Mouse (Mus musculus): ENCODE data around the gene Sec31b.
A peak's percentile ranks its signal among the peaks of the same experiment; 100 is the strongest.

Sec31b gene

DNA sequence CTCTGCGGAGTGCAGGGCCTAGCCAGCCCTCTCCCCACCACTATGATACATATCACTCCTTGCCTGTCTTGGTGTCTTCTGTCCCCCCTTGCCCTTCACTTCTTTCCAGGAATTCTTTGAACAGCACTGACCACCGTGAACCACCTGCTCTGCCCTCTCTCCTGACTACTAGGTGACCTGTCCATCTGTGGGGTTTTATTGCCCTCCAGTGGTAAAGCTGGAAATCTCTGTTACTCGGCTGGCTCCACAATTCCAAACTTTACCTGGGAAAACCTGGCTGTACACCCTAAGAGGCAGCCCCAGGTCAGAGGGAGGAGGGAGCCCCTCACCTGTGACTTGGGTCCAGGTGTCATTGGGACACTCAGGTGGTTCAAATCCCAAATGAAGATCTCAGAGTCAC, 10.3 kb downstream of the Sec31b start:
- DNase-seq (ENCODE audit: low spot score in 2 of 2): no peak

DNA sequence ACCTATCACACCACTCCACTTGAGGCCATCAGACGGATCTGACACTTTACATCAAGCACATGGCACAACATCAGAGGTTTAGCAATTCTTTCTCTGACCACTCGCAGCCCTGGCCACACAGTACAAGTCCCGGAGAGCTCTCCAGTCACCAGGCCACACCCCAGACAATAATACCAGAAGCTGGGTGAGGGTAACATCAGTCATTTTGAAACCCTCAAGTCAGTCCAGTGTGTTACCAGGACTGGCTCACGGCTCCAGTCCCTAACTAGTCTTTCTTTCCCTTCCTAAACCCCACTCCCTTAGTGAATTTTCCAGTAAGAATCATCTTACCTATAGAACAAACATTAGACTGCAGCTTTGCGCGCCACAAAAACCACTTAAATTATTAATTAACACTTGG, 15.6 kb downstream of the Sec31b start:
- DNase-seq (ENCODE audit: low spot score in 2 of 2): no peak

DNA sequence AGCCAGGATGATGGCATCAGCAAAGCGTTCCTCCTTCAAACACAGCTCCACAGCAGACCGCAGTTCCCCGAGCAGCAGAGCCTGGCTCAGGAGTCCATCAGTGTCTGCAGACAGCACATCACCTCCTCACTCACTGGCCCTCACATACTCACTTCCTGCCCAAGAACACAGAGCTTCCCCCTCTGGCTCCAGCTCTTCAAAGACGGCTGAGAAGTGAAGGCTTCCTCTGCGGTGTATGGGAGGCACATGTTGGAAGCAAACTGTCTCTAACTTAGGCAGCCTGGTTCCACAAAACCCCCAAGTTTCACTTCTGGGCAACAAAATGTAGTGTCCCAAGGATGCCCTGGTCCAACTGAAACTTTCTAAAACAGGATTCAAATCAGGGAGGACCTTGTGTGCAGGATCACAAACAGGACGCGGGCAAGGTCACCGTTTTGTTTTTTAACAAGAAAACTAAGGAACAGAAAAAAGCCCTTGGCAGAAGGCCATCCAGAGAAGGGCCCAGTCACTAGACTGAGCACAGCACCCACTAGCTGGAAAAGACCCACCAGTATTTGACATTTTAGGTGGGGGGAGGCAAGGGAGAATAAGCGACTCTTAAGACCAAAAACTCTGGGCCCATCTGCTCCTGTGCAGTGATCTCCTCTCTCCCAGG, 20.0 kb downstream of the Sec31b start:
- no peak for DNase-seq (ENCODE audit: low spot score in 2 of 2)

DNA sequence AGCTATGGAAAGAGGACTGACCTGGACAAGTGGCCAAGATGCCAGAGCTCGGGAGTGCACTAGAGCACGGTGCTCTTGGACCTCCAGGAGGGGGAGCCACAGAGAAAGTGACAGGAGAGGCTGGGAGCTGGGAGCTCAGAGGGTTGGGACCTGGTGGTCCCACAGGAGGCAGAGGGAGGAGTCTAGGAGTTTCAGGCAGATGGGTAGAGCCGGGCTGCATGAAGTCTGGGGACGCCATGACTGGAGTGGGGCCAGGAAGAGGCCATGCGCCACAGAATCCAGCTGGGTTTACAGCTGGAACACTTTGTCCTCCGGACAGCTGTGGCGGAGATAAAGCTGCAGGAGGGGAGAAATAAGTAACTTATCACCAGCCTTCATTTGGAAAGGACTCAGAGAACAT, 26.5 kb downstream of the Sec31b start:
- peak in 1 of 2 experiments; percentile 1 for DNase-seq (ENCODE audit: low spot score in 2 of 2)

DNA sequence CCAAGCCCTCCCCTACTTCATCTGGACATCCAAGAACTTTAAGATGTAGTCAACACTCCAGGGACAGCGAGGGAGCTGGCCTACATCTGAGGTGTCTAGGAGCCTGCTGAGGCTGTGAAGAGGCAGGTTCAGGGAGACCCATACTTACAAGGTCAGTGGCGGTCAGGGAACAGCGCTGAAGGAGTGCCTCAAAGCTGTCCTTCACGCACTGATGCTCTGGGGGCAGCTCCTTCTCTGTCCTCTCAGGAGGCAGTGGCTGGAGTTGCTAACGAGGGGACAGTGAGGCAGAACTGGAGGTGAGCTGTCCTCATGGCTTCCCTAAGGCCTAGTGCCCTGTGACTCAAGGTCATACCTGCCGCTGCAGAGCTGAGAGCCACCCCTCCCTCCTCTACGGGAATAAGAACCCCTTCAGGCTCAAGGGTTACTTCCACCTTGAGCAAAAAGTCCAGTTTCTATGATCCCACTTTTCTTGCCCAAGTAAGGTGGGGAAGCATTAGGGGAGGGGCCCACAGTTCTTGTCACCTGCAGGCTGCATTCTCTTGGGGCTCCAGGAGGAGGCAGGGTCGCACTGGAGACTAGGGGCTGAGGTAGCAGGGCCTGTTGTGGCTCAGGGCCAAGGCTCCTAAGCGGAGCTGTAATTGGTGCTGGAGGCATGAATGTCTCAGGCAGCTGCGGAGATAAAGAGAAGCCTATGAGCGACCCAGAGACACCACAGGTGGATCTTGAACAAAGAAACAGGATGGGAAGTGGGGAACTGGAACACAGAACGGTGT, 27.5 kb downstream of the Sec31b start:
- DNase-seq (ENCODE audit: low spot score in 2 of 2): no peak

DNA sequence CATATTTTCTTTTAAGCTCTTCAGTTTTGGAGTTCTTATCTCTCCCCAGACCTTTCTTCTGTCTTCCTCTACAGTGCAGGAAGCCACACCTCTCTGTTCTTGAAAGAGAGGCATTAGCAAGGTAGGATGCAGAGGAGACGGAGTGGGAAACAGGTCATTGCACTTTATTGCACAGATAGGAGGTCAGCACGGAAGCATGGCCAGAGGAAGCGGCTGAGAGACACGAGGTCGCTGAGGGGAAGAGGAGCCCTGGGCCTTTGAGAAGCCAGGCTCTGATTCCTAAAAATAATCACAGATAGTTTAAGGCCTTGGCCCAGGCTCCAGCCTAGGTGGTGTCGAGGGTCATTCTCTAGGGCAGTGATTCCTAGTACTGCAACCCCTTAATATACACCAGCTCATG, 29.9 kb downstream of the Sec31b start:
- no peak for DNase-seq (ENCODE audit: low spot score in 2 of 2)

DNA sequence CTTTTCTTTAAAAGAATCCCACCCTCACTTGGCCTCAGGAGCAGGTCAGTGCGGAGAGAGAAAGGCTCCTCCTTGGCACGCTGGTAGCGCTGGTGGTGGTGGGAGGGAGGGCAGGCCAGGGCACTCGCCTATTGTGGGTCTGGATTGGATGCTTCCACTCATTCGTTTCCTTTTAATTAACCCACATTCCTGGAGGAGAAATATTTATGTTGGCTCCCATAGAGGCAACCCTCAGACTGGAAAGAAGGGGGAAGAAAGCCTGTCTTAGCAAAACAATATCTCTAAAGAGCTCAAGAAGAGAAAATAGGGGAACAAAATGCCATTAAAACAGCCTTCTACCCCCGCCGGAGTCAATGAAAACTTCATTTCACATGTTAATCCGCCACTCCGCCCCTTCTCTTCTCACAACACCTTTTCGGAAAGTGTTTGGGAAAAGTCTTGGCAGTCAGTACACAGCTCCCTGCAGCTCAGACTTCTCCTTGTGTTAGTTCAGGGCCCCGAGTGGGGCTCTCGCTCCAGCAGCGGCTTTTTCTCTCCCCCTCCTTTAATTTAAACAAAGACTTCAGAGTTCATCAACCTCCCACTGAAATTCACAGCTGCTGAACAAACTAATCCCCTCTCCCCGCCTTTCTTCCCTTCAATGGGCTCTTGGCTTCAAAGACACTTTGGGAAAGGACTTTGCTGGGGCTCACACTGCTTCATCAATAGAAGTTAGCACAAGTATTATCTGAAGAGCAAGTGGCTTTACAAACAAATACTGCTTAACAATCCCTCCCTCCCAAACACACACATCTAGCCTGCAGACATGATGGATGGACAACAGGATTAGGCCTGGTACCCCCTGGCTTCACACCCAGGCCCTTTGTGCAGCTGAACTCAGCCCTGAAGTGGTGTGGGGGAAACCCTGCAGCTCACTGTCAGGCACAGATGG, 30.9 kb downstream of the Sec31b start:
- no peak for DNase-seq (ENCODE audit: low spot score in 2 of 2)

DNA sequence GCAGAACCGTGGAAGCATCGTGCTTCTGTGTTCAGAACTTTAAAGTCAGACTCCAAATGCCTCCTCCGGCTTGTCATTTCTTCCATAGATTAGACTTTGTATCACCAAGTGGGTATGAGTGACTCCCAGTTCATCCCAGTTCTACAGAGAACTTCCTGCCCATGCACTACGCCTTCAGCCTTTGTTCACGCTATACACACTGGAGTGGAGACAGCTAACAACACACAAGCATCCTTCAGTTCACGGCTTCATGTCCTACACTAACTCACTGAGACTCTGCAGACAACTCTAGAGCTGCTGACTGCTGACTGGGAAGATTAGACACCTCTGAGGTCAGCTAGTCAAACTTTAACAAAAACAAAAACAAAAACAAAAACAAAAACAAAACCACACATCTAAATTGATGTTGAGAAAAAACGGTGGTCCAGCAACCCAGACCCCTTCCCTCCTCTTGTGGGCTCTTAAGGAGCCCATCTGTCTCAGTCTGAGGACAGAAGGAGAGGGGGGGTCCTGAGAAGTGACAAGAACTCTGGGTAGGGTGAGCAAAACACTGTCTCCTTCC, 31.7 kb downstream of the Sec31b start:
- DNase-seq (ENCODE audit: low spot score in 2 of 2): no peak

DNA sequence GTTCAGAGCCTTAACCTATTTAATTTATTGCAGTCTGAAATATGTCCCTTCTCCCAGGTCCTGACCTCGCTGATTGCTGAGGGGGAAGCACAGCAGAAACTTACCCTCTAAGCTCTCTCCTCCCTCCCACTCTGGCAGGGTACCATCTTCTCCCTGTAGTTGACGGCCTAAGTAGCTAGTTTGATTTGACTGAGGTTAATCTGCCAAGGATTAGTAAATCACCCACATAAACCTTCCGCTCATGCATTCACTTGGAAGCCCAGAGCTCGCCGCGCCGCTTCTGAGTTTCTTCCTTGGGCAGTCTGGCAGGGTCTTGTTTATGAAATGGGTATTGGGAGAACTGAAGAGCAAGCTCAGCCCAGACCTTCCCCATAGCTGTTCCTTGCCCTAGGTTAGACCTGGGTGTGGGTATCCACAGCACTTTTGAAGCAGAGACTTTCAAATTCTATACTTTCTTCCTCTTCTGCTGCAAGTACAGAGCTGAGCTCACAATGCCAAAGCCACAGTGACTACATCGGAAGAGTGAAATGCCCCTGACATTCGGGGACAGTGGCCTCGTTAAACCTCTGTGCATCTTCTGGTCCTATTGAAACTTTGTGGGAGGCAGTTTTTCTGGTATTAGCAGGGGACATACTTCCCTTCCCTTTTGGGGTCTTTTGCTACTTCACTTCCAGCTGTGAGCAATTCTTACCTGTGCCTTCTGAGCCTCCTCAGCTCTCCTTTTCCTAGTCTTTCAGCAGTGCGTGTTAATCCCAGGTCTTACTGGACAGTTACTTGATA, 32.4 kb downstream of the Sec31b start:
- DNase-seq (ENCODE audit: low spot score in 2 of 2): no peak

DNA sequence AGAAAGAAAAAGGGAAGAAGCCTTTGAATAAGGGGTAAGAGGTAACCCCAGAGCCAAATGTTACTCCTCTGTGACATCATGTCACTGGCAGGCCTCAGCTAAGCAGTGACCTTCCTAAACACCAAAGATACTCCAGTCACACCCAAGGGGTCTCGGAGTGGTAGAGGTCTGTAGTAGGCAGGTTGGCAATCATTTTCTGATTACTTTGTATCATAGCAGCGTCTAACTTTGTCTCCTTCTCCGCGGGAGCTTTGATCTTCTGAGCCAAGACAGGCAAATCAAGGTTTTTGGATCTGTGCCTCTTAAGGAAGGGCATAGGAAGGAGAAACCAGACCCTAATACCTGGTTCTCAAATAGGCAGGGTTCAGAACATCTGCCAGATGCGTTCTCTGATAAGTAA, 33.1 kb downstream of the Sec31b start:
- no peak for DNase-seq (ENCODE audit: low spot score in 2 of 2)

DNA sequence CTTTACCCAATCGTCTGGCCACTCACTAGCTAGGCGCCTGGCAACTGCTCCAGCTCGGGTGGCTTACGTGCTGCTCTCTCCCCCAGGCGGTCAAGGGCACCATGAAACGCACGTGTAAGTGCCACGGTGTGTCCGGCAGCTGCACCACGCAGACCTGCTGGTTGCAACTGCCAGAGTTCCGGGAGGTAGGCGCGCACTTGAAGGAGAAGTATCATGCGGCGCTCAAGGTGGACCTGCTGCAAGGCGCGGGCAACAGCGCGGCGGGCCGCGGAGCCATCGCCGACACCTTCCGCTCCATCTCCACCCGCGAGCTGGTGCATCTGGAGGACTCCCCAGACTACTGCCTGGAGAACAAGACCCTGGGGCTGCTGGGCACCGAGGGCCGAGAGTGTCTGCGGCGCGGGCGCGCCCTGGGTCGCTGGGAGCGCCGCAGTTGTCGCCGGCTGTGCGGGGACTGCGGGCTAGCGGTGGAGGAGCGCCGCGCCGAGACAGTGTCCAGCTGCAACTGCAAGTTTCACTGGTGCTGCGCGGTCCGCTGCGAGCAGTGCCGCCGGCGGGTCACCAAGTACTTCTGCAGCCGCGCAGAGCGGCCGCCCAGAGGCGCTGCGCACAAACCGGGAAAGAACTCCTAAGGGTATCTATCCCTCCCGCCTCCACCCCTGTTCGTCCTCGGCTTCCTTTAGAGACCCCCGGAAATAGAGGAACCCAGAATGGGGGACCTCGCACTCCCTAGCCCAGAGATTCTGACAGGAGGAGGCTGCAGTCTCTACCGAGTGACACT, 34.0 kb downstream of the Sec31b start:
- DNase-seq (ENCODE audit: low spot score in 2 of 2): peak in 1 of 2 experiments; percentile 26

DNA sequence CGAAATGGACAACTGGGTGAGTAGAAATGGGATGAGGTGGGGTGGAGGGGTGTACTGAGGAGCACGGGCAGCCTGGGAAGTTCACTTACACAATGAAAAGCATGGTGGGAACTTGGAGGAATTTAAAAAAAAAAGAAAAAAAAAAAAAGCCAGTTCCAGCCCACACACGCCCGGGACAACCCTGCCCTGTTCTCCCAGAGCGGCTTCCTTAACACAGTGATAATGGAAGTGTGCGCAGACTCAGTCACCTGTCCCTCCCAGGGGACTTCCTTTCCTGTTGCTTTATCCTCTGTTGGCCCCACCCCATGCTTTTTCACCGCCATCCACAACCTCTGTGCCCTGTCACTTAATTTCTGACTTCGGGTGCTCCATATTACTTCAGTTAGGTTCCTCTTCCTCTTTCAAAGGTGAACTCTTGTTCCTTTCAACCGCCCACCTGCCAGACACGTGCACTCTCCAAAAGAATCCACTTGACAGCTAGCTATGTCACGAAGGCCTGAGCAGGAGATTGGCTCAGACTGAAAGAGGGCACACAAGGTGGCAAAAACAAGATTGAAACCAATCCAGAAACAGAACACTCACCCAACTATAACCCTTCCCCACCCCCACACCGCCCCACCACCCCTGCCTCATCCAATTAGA, 35.0 kb downstream of the Sec31b start:
- DNase-seq (ENCODE audit: low spot score in 2 of 2): peak in 1 of 2 experiments; percentile 12

DNA sequence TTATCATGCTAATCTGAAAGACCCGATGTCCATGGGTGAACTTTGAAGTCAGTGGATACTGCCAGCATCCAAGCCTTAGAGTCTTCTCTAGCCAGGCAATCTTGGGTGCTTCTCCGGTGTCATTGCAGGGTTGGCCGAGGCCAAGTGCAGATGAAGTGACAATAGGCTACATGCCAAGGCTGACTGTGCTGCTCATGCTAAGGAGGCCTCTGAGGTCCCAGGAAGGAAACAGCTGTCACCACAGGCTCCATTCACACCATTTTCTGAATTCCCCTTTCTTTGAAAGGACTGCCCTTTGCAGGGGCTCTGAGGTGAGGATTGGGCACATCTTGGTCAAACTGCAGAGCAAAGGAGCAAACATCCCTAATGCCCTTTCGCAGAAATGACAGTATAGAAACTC, 42.9 kb downstream of the Sec31b start:
- no peak for DNase-seq (ENCODE audit: low spot score in 2 of 2)

DNA sequence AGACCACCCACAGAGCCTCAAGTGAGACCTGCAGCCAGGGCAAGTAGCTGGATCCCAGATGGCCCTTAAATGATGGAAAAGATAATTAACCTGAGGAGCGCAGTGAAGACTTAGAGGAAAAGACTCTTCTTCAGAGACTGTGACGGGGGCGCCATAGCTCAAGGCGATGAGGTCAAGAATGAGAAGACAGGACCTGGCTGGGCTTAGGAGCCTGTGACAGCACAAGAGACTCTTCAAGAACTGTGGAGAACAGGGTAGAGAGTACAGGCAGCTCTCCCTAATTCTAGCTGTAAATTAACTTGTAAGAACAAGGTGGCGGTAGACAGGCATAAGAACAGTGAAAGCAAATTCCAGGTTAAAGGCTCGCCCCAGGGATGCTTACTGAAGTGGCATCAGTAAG, 43.7 kb downstream of the Sec31b start:
- no peak for DNase-seq (ENCODE audit: low spot score in 2 of 2)

DNA sequence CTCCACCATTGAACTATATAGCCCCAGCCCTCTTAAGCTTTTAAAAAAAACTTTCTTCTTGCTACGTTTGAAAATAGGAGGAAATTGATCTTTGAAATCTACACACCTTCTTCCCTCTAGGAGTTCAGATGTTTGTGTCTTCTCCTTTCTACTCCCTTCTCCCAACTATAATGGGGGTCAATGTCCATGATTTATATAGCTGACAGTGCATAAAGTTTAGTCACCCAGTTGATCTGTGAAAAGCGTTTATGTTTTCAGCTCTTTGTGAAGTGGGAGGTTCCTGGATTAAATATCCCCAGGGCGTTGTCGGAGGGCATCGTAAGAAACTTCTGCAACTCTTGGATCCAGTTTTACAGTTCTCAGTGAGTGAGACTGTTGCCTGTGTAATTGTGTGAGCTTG, 45.4 kb downstream of the Sec31b start:
- no peak for DNase-seq (ENCODE audit: low spot score in 2 of 2)

DNA sequence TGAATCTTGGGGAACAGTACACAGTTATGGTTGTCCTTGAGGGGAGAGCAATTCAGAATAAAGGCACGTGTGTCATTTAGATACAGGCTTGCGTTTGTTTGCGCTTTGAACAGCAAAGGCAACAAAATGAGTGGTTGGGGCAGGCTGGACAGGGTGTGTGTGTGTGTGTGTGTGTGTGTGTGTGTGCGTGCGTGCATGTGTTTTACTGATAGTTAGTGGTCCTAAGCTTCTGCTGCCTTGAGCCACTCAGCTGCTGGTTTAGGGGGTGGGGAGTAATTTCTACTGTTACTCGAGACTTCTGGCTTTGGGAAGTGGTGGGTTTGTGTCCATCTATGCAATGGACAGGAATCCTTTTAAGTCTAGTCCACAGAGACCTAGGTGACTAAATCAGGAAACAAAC, 46.7 kb downstream of the Sec31b start:
- no peak for DNase-seq (ENCODE audit: low spot score in 2 of 2)

DNA sequence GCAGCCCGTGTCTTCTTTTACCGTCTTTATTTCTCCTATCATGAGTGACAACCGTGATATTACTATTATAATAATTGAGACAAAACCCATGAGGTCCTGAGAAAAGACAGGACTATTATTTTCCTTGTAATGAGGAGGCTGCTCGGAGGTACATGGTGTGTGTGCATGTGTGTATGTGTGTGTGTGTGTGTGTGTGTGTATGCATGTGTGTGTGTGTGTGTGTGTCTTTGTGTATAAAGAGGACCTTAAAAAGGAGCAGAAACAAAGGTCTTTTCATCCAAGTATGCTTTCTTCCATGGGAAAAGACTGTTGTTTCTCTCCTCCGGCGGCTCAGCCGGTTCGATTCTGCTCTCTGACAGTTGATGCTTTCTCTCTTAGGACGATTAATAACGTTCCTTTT, 48.7 kb downstream of the Sec31b start:
- no peak for DNase-seq (ENCODE audit: low spot score in 2 of 2)

DNA sequence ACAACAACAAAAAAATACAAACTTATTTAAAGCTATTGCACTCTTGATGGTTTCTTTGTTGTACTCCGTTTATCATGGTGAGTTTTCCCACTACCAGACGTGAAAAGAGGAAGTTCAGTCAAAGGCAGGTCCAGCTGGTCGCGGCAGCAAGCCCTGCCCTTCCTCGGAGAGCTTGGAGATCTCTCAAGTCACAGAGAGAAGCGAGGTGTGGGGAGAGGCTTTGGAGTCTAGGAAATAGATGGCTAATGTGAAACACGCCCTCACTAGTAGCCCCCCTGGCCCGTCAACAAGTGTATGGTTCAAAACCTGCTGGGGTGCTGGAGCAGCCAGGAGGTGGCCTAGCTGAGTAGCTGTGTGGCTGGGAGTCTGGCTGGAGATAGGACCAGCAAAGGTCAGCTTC, 49.2 kb downstream of the Sec31b start:
- DNase-seq (ENCODE audit: low spot score in 2 of 2): no peak

DNA sequence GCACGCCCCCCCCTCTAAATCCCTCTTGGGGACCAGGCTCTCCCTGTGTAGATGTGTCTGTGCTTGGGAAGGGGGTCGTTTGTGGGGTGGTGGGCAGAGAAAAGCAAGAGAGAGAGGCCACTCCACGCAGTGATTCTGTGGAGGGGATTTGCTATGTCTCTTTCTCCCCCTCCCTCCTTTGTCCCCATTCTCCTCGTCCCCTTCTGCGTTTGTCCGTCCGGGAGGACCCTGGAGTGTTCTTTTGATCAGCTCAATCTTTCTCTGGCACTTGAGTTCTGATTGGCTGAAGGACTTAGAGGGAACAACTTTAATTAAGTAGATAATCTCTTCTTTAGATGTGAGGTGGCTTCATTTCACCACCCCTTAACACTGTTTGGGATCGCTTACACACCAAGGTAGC, 52.5 kb downstream of the Sec31b start, which contains the start of gene Wnt8b:
Wnt8b (plus strand) TSS at position 345 of the 400 bp plus-strand sequence.
- DNase-seq (ENCODE audit: low spot score in 2 of 2): no peak

DNA sequence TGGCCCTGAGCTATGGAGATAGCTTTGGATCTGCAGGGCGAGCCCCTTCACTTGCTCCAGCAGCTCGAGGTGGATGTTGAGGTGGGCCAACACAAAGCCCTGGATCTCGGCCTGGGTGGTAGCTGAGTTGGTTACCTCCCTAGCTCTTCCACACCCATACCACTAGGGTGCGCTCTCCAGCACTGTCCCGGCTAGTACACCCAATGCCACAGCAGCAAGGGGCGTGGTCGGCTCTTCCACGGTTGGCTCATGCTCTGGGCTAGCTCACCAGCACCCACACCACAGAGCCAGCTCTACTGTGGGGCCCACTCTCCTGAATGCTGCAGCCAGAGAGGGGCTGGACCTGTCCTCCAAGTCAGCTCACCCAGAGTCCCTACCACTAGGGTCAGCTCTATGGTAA, 58.4 kb downstream of the Sec31b start:
- peak; percentile 4 to 21 for DNase-seq (ENCODE audit: low spot score in 2 of 2)
